Mouse (Mus musculus): ENCODE data around the gene B430218F22Rik. TPM values are rescaled to one million over a fixed set of nuclear protein-coding genes. Genes with fewer than 3 reads are reported as not detected.

The B430218F22Rik gene
- total RNA-seq (2012; rRNA removed) (8.9 and 11.2 TPM in 2 replicates), polyA plus RNA-seq (2012; ENCODE audit: insufficient read depth in 1 of 2, insufficient read length in 2 of 2, low read depth in 1 of 2, low replicate concordance in 2 of 2, missing spikeins in 1 of 2) (1 to 10 TPM in 1 of 2 experiments, not detected in 1; 2.1 TPM)

DNA sequence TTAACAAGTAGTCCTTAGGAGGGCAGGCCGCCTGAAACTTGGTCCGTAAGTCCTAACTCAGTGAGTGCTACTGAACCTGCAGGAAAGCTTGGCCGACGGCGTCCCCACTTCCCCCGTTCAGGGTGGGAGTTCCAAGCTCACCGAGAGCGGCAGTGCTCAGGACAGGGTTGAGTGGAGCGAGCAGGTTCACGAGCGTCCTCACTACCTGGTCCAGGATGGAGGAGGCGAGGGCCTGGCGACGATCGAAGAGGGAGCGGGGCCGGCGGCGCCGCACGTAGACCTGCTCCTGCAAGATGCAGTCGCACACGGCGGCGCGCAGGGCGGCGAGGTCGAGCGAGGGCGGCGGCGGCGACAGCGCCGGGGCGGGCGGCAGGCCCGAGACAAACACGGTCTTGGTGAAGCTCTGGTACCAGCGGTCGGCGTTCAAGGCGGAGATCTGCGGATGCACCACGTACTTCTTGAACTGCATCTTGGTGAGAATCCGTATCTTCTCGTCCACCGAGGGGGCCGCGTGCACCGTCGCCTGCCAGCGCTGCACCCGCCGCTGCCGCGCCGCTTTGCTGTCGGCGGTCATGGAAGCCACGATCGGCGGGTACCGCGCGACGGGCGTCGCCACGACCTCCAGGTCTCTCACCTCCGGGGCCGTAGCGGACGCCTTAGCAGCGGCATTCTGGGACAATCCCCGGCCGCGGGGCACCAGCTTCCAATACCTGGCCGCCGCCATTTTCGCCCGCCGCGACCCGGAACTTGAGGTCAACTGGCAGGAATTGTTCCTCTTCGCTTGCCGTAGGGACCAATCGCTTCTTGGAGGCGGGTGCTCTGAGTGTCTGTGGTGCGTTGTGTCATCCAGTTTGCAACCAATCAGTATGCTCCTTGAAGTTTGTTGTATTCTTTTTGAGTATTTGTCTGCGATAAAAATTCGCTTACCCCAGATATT, at the start of gene B430218F22Rik, which contains the start of gene Mrps30:
B430218F22Rik (plus strand) TSS at position 120 of the 937 bp plus-strand sequence.
Mrps30 (minus strand) TSS at position 742 of the 937 bp plus-strand sequence.
- peaks cover 15% of the 10 kb centered on the region for H3K79me2 ChIP-seq (ENCODE audit: control insufficient read depth, insufficient read depth, low read length, poor library complexity)
- peak within 1 kb of the TSS; percentile 88 for H3K9ac ChIP-seq (ENCODE audit: control insufficient read depth, low read depth, low read length, poor library complexity, severe bottlenecking)
- H3K9me3 ChIP-seq (replicated peaks; ENCODE audit: insufficient read depth, low read length) = no peaks in the 10 kb centered on the region
- peak within 1 kb of the TSS; percentile 92 to 93 for H3K4me3 ChIP-seq (ENCODE audit: control insufficient read depth in 1 of 2, insufficient read depth in 1 of 2, low read depth in 2 of 2, low read length in 2 of 2)
- peak; percentile 98 for DNase-seq (ENCODE audit: low read depth, low spot score)
- H3K36me3 ChIP-seq (ENCODE audit: control insufficient read depth in 1 of 2, insufficient read depth in 2 of 2, low read length in 2 of 2) = peaks cover 5 to 11% of the 10 kb centered on the region in 2 experiments; a peak in 3 of 4 replicates
- peak within 1 kb of the TSS; percentile 75 for H3K27ac ChIP-seq (ENCODE audit: control insufficient read depth, low read depth, low read length)
- no peaks in the 10 kb centered on the region for H3K27me3 ChIP-seq (ENCODE audit: control insufficient read depth in 1 of 2, insufficient read depth in 2 of 2, low read length in 2 of 2)
- peaks cover 0 to 4% of the 10 kb centered on the region in 2 experiments; a peak in 1 of 4 replicates for H3K4me1 ChIP-seq (ENCODE audit: control insufficient read depth in 1 of 2, insufficient read depth in 2 of 2, low read length in 2 of 2)
- peak; percentile 67 for TF ChIP-seq NELFE (IDR thresholded peaks at IDR 0.05; ENCODE audit: low read depth, low read length)
- TF ChIP-seq MYC (IDR thresholded peaks at IDR 0.05; ENCODE audit: low read depth, low read length) = peak; percentile 75; the same call in 1 of the 2 replicates
- TF ChIP-seq POLR2AphosphoS5 (IDR thresholded peaks at IDR 0.05; ENCODE audit: borderline replicate concordance, low read depth, low read length) = no peak
- TF ChIP-seq TCF12 (IDR thresholded peaks at IDR 0.05; ENCODE audit: low read depth, low read length) = peak; percentile 43
- TF ChIP-seq CTCF (IDR thresholded peaks at IDR 0.05 in 2 of 3, conservative IDR thresholded peaks at IDR 0.05 in 1 of 3; ENCODE audit: control insufficient read depth in 1 of 3, insufficient read depth in 1 of 3, low read depth in 2 of 3, low read length in 3 of 3, poor library complexity in 1 of 3, severe bottlenecking in 1 of 3) = no peak
- TF ChIP-seq CHD2 (IDR thresholded peaks at IDR 0.05; ENCODE audit: low read length) = peak; percentile 75
- no peak for TF ChIP-seq ZKSCAN1 (IDR thresholded peaks at IDR 0.05; ENCODE audit: low read depth, low read length)
- TF ChIP-seq ZMIZ1 (IDR thresholded peaks at IDR 0.05; ENCODE audit: low read depth, low read length) = 0 out of 2 replicates have a peak, but pooled peaks have one; percentile 34
- TF ChIP-seq HCFC1 (IDR thresholded peaks at IDR 0.05; ENCODE audit: low read depth, low read length) = peak; percentile 92
- TF ChIP-seq MAX (IDR thresholded peaks at IDR 0.05; ENCODE audit: low read length) = peak; percentile 45
- TF ChIP-seq ETS1 (IDR thresholded peaks at IDR 0.05; ENCODE audit: low read depth, low read length) = no peak; the same call in none of the 2 replicates
- TF ChIP-seq E2F4 (IDR thresholded peaks at IDR 0.05; ENCODE audit: borderline replicate concordance, low read depth, low read length) = no peak
- peak in 1 of 2 experiments; percentile 20; a peak in 1 of 4 replicates for TF ChIP-seq EP300 (IDR thresholded peaks at IDR 0.05; ENCODE audit: low read depth in 1 of 2, low read length in 2 of 2)
- TF ChIP-seq SMC3 (IDR thresholded peaks at IDR 0.05; ENCODE audit: low read depth, low read length) = no peak
- TF ChIP-seq MEF2A (IDR thresholded peaks at IDR 0.05; ENCODE audit: extremely low read depth, insufficient replicate concordance, low read depth, low read length, poor library complexity, severe bottlenecking) = no peak
- 0 out of 2 replicates have a peak, but pooled peaks have one; percentile 24 for TF ChIP-seq GATA1 (IDR thresholded peaks at IDR 0.05; ENCODE audit: low read depth, low read length)
- TF ChIP-seq MYB (IDR thresholded peaks at IDR 0.05; ENCODE audit: low read depth, low read length) = no peak
- TF ChIP-seq BHLHE40 (IDR thresholded peaks at IDR 0.05; ENCODE audit: borderline replicate concordance, low read depth, low read length) = 0 out of 2 replicates have a peak, but pooled peaks have one; percentile 10
- TF ChIP-seq USF1 (IDR thresholded peaks at IDR 0.05; ENCODE audit: low read depth, low read length) = 0 out of 2 replicates have a peak, but pooled peaks have one; percentile 20
- peak; percentile 34; the same call in 1 of the 2 replicates for TF ChIP-seq MAFK (IDR thresholded peaks at IDR 0.05; ENCODE audit: borderline replicate concordance, low read depth, low read length)
- no peak for TF ChIP-seq POLR2AphosphoS2 (IDR thresholded peaks at IDR 0.05; ENCODE audit: low read length)
- peak; percentile 73 for TF ChIP-seq MXI1 (IDR thresholded peaks at IDR 0.05; ENCODE audit: low read depth, low read length)
- no peak for TF ChIP-seq CHD1 (IDR thresholded peaks at IDR 0.05; ENCODE audit: low read depth, low read length)
- peak; percentile 18; the same call in 1 of the 2 replicates for TF ChIP-seq MAZ (IDR thresholded peaks at IDR 0.05; ENCODE audit: low read depth, low read length)
- no peak for TF ChIP-seq ZNF384 (IDR thresholded peaks at IDR 0.05; ENCODE audit: low read depth, low read length)
- no peak for TF ChIP-seq ZC3H11A (IDR thresholded peaks at IDR 0.05; ENCODE audit: low read depth, low read length)
- TF ChIP-seq USF2 (IDR thresholded peaks at IDR 0.05; ENCODE audit: borderline replicate concordance in 1 of 2, insufficient read depth in 1 of 2, low read depth in 1 of 2, low read length in 2 of 2) = no peak
- 0 out of 2 replicates have a peak, but pooled peaks have one; percentile 11 for TF ChIP-seq NRF1 (IDR thresholded peaks at IDR 0.05; ENCODE audit: insufficient read depth, low read depth, low read length, poor library complexity, severe bottlenecking)
- no peak for TF ChIP-seq JUND (IDR thresholded peaks at IDR 0.05; ENCODE audit: low read depth, low read length)
- no peak for TF ChIP-seq RAD21 (IDR thresholded peaks at IDR 0.05; ENCODE audit: low read depth, low read length)
- TF ChIP-seq GABPA (IDR thresholded peaks at IDR 0.05; ENCODE audit: low read depth, low read length) = no peak
- TF ChIP-seq TAL1 (IDR thresholded peaks at IDR 0.05; ENCODE audit: low read length) = no peak
- no peak for TF ChIP-seq RCOR1 (IDR thresholded peaks at IDR 0.05; ENCODE audit: low read depth, low read length)
